Mouse (Mus musculus) forebrain, embryonic 14.5 days (tissue): ENCODE results near the gene Gimap9. TPM values are rescaled to one million over a fixed set of nuclear protein-coding genes. Genes with fewer than 3 reads are reported as not detected.
A peak's percentile ranks its signal among the peaks of the same experiment; 100 is the strongest.

ENCODE experiments used
- ATAC-seq: fragments of 200-750 bp; cut with Nextera tagmentation; 2 replicates; pipeline ENCODE4 v1.8.0; 2017; ENCODE audit warnings: mild to moderate bottlenecking, moderate library complexity
- DNase-seq: peaks from one replicate; pipeline ENCODE4 v3.0.0-alpha.2; 2015; ENCODE audit warnings: low spot score
- H3K27ac ChIP-seq: fragments of 300-500 bp; sonication (generic); 2 replicates; pipeline ENCODE4 v1.5.1; 2014; ENCODE audit warnings: low read depth, mild to moderate bottlenecking, control low read depth, low read length, moderate library complexity
- H3K27me3 ChIP-seq: fragments of 300-500 bp; sonication (generic); replicated peaks from 2 replicates; pipeline ENCODE4 v1.6.1; 2014; ENCODE audit warnings: low read length, control low read depth, mixed read lengths; ENCODE audit not compliant: control insufficient read depth, insufficient read depth
- H3K36me3 ChIP-seq: fragments of 300-500 bp; sonication (generic); 2 replicates; pipeline ENCODE4 v1.6.1; 2014; ENCODE audit warnings: low read length, control low read depth; ENCODE audit not compliant: control insufficient read depth, insufficient read depth
- H3K4me1 ChIP-seq: fragments of 300-500 bp; sonication (generic); 2 replicates; pipeline ENCODE4 v1.6.1; 2014; ENCODE audit warnings: antibody characterized with exemption, low read length, control low read depth; ENCODE audit not compliant: control insufficient read depth, insufficient read depth
- H3K4me2 ChIP-seq: fragments of 300-500 bp; sonication (generic); 2 replicates; pipeline ENCODE4 v1.6.1; 2014; ENCODE audit warnings: mild to moderate bottlenecking, control low read depth, low read length
- H3K4me3 ChIP-seq: fragments of 300-500 bp; sonication (generic); 2 replicates; pipeline ENCODE4 v1.5.1; 2014; ENCODE audit warnings: low read depth, low read length, control low read depth
- H3K9ac ChIP-seq: fragments of 300-500 bp; sonication (generic); 2 replicates; pipeline ENCODE4 v1.6.1; 2014; ENCODE audit warnings: mild to moderate bottlenecking, low read length, control low read depth, moderate library complexity
- H3K9me3 ChIP-seq: fragments of 300-500 bp; sonication (generic); replicated peaks from 2 replicates; pipeline ENCODE4 v1.6.1; 2016; ENCODE audit warnings: low read length, control low read depth, mixed read lengths; ENCODE audit not compliant: control insufficient read depth
- WGBS: fragments of 180-500 bp; shearing (Covaris S2); extraction: QIAGEN DNeasy Blood & Tissue Kit; methylation state at CpG from one replicate; pipeline ENCODE4 v1.1.7; 2014; 5-methylcytosine and 5-hydroxymethylcytosine counted together
- polyA plus RNA-seq: library from polyadenylated mRNA; unstranded; fragments of >200 nt; fragmentation: Nextera tagmentation; extraction: Ambion mirVana; gene quantifications from 2 replicates; pipeline ENCODE4 v1.2.1, GENCODE M21; 2014

The Gimap9 gene
- polyA plus RNA-seq, 1 experiment from 2014 or later = 1.5 TPM

- WGBS = 88% methylated on average over 2 of the region's 2 CpGs
- H3K4me2 ChIP-seq = no peak overlapping the region
- no peak overlapping the region for H3K4me3 ChIP-seq
- ATAC-seq = no peak
- H3K27me3 ChIP-seq = no peaks in the 10 kb centered on the region
- H3K27ac ChIP-seq = no peak overlapping the region
- no peak for DNase-seq
- no peaks in the 10 kb centered on the region for H3K36me3 ChIP-seq
- no peaks in the 10 kb centered on the region for H3K9me3 ChIP-seq
- H3K4me1 ChIP-seq = no peaks in the 10 kb centered on the region
- H3K9ac ChIP-seq = no peak overlapping the region
These were observed 40.8 kb upstream of the Gimap9 start for GRCm38 (mm10) chr6:48635105-48635504.

GRCm38 (mm10) chr6:48636515-48636914 lies 39.4 kb upstream of the Gimap9 start:
- H3K9me3 ChIP-seq = no peaks in the 10 kb centered on the region
- H3K36me3 ChIP-seq = no peaks in the 10 kb centered on the region
- H3K4me2 ChIP-seq = no peak overlapping the region
- no peak overlapping the region for H3K9ac ChIP-seq
- H3K4me1 ChIP-seq = no peaks in the 10 kb centered on the region
- DNase-seq (no peak), ATAC-seq (no peak)
- H3K4me3 ChIP-seq = no peak overlapping the region
- 52% methylated on average over 6 of the region's 6 CpGs for WGBS
- no peak overlapping the region for H3K27ac ChIP-seq
- H3K27me3 ChIP-seq = no peaks in the 10 kb centered on the region

- Histone ChIP-seq H3K4me1 (no peaks in the 10 kb centered on the region), H3K4me3 (no peak overlapping the region), H3K9ac (no peak overlapping the region), H3K4me2 (no peak overlapping the region), H3K36me3 (no peaks in the 10 kb centered on the region), H3K9me3 (no peaks in the 10 kb centered on the region), H3K27me3 (no peaks in the 10 kb centered on the region), H3K27ac (no peak overlapping the region)
- WGBS = 70% methylated on average over 6 of the region's 6 CpGs
- DNase-seq (no peak), ATAC-seq (no peak)
These were observed 38.0 kb upstream of the Gimap9 start for GRCm38 (mm10) chr6:48637811-48638500.

- H3K4me2 ChIP-seq = no peak overlapping the region
- no peaks in the 10 kb centered on the region for H3K4me1 ChIP-seq
- WGBS = 78% methylated on average over 2 of the region's 2 CpGs
- H3K9ac ChIP-seq = no peak overlapping the region
- no peak overlapping the region for H3K27ac ChIP-seq
- H3K36me3 ChIP-seq = no peaks in the 10 kb centered on the region
- no peak for ATAC-seq
- no peaks in the 10 kb centered on the region for H3K9me3 ChIP-seq
- no peak for DNase-seq
- no peaks in the 10 kb centered on the region for H3K27me3 ChIP-seq
- no peak overlapping the region for H3K4me3 ChIP-seq
These were observed 37.4 kb upstream of the Gimap9 start for GRCm38 (mm10) chr6:48638553-48638952.

- no peak for DNase-seq
- 77% methylated on average over 6 of the region's 6 CpGs for WGBS
- no peaks in the 10 kb centered on the region for H3K4me1 ChIP-seq
- no peak overlapping the region for H3K27ac ChIP-seq
- H3K36me3 ChIP-seq = no peaks in the 10 kb centered on the region
- H3K9ac ChIP-seq = no peak overlapping the region
- H3K4me2 ChIP-seq = no peak overlapping the region
- ATAC-seq = no peak
- H3K4me3 ChIP-seq = no peak overlapping the region
- no peaks in the 10 kb centered on the region for H3K27me3 ChIP-seq
- H3K9me3 ChIP-seq = no peaks in the 10 kb centered on the region
These were observed 34.5 kb upstream of the Gimap9 start for GRCm38 (mm10) chr6:48641391-48641790.

GRCm38 (mm10) chr6:48642764-48643292 lies 33.1 kb upstream of the Gimap9 start:
- Histone ChIP-seq H3K4me3 (no peak overlapping the region), H3K27me3 (no peaks in the 10 kb centered on the region), H3K27ac (no peak overlapping the region), H3K36me3 (no peaks in the 10 kb centered on the region), H3K4me1 (no peaks in the 10 kb centered on the region), H3K4me2 (no peak overlapping the region), H3K9ac (no peak overlapping the region), H3K9me3 (no peaks in the 10 kb centered on the region)
- peak; percentile 29; the same call in 1 of the 2 replicates for ATAC-seq
- DNase-seq = peak; percentile 86
- WGBS = 18% methylated on average over 4 of the region's 4 CpGs

GRCm38 (mm10) chr6:48645660-48646308 lies 30.1 kb upstream of the Gimap9 start:
- 12% methylated on average over 12 of the region's 12 CpGs for WGBS
- Histone ChIP-seq H3K27ac (no peak overlapping the region), H3K9me3 (no peaks in the 10 kb centered on the region), H3K27me3 (no peaks in the 10 kb centered on the region), H3K9ac (no peak overlapping the region), H3K36me3 (no peaks in the 10 kb centered on the region), H3K4me3 (no peak overlapping the region), H3K4me1 (no peaks in the 10 kb centered on the region), H3K4me2 (no peak overlapping the region)
- ATAC-seq (peak; percentile 26; the same call in 1 of the 2 replicates), DNase-seq (peak; percentile 79)

- Histone ChIP-seq H3K4me1 (no peaks in the 10 kb centered on the region), H3K4me2 (no peak overlapping the region), H3K36me3 (no peaks in the 10 kb centered on the region), H3K9me3 (no peaks in the 10 kb centered on the region), H3K9ac (no peak overlapping the region), H3K27me3 (no peaks in the 10 kb centered on the region), H3K4me3 (no peak overlapping the region), H3K27ac (no peak overlapping the region)
- DNase-seq = no peak
- ATAC-seq = no peak
- 79% methylated on average over 4 of the region's 4 CpGs for whole genome bisulfite sequencing
These were observed 29.6 kb upstream of the Gimap9 start for GRCm38 (mm10) chr6:48646309-48646690.

- 49% methylated on average over 3 of the region's 3 CpGs for WGBS
- Histone ChIP-seq H3K4me2 (no peak within 1 kb of the TSS), H3K4me3 (no peak within 1 kb of the TSS), H3K4me1 (no peaks in the 10 kb centered on the region), H3K27ac (no peak within 1 kb of the TSS), H3K27me3 (no peaks in the 10 kb centered on the region), H3K36me3 (no peaks in the 10 kb centered on the region), H3K9ac (no peak within 1 kb of the TSS), H3K9me3 (no peaks in the 10 kb centered on the region)
- no peak for ATAC-seq
- peak; percentile 22 for DNase-seq
These were observed 28.9 kb upstream of the Gimap9 start, which contains the start of gene Gimap8 for GRCm38 (mm10) chr6:48646995-48647394. Gimap8 (plus strand) TSS chr6:48647234.
